Mouse (Mus musculus) myocyte (in vitro differentiated cells): Measurements from ENCODE around the gene C530008M17Rik.

Experiments
- CEBPB ChIP-seq: IDR thresholded peaks from 2 replicates; pipeline ENCODE4 v1.6.1; 2011; ENCODE audit warnings: mild to moderate bottlenecking, moderate library complexity; ENCODE audit not compliant: poor library complexity, insufficient read depth, severe bottlenecking
- MAX ChIP-seq: IDR thresholded peaks from one replicate; pipeline ENCODE4 v1.6.1; 2011; ENCODE audit warnings: low read depth, mild to moderate bottlenecking, control low read depth
- MYOD1 ChIP-seq, 3 experiments: IDR thresholded peaks; one replicate each; pipeline ENCODE4 v1.6.1; 2011; ENCODE audit warnings: control low read depth in 2 of 3, low read depth in 2 of 3, mild to moderate bottlenecking in 2 of 3, moderate library complexity in 1 of 3; ENCODE audit not compliant: insufficient read length in 2 of 3, control insufficient read depth in 1 of 3
- MYOG ChIP-seq, 3 experiments: IDR thresholded peaks; one replicate each; pipeline ENCODE4 v1.6.1; 2011; ENCODE audit warnings: control low read depth in 2 of 3, low read depth in 2 of 3, mild to moderate bottlenecking in 2 of 3; ENCODE audit not compliant: insufficient read length in 2 of 3, control insufficient read depth in 1 of 3, insufficient read depth in 1 of 3
- POLR2A ChIP-seq: IDR thresholded peaks from one replicate; pipeline ENCODE4 v1.6.1; 2011; ENCODE audit warnings: low read depth, mild to moderate bottlenecking, control low read depth, moderate library complexity; ENCODE audit not compliant: insufficient read length
- POLR2AphosphoS2 ChIP-seq: IDR thresholded peaks from one replicate; pipeline ENCODE4 v1.6.1; 2011; ENCODE audit warnings: low read depth, control low read depth; ENCODE audit not compliant: insufficient read length
- REST ChIP-seq: IDR thresholded peaks from one replicate; pipeline ENCODE4 v1.6.1; 2011; ENCODE audit warnings: mild to moderate bottlenecking, control low read depth, moderate library complexity; ENCODE audit not compliant: insufficient read depth, insufficient read length
- TCF12 ChIP-seq: IDR thresholded peaks from one replicate; pipeline ENCODE4 v1.6.1; 2011; ENCODE audit warnings: mild to moderate bottlenecking, control low read depth; ENCODE audit not compliant: poor library complexity, insufficient read depth, severe bottlenecking
- USF1 ChIP-seq: IDR thresholded peaks from one replicate; pipeline ENCODE4 v1.6.1; 2011; ENCODE audit warnings: low read depth, mild to moderate bottlenecking, control low read depth, moderate library complexity

GRCm38 (mm10) chr5:76763731-76764130 lies 107.4 kb downstream of the C530008M17Rik start:
- TF ChIP-seq USF1 (no peak), POLR2A (no peak), MAX (no peak), POLR2AphosphoS2 (no peak), REST (no peak), TCF12 (no peak), MYOG (IDR thresholded peaks at IDR 0.05; ENCODE audit: control insufficient read depth in 1 of 3, insufficient read depth in 1 of 3, insufficient read length in 2 of 3, low read depth in 2 of 3) (no peak), CEBPB (no peak), MYOD1 (IDR thresholded peaks at IDR 0.05; ENCODE audit: control insufficient read depth in 1 of 3, insufficient read length in 2 of 3, low read depth in 2 of 3) (no peak)
